Mouse (Mus musculus) heart, adult 2 months (tissue): ENCODE measurements around the gene Rtbdn. TPM values are rescaled to one million over a fixed set of nuclear protein-coding genes. Genes with fewer than 3 reads are reported as not detected.

Source experiments
- DNase-seq, 2 experiments: peaks; one replicate each; pipeline ENCODE4 v3.0.0; 2021
- H3K27ac ChIP-seq: fragments of 200-600 bp; 2 replicates; pipeline ENCODE4 v1.8.1; 2022
- H3K27me3 ChIP-seq: fragments of 200-500 bp; 2 replicates; pipeline ENCODE4 v1.6.1; 2012; ENCODE audit warnings: mild to moderate bottlenecking, low read length, inconsistent platforms, mixed read lengths; ENCODE audit not compliant: control insufficient read depth, insufficient read depth
- H3K36me3 ChIP-seq: fragments of 200-500 bp; 2 replicates; pipeline ENCODE4 v1.6.1; 2012; ENCODE audit warnings: low read length, inconsistent platforms; ENCODE audit not compliant: control insufficient read depth, insufficient read depth
- H3K4me1 ChIP-seq: fragments of 200-500 bp; 2 replicates; pipeline ENCODE4 v1.6.1; 2011; ENCODE audit warnings: low read length; ENCODE audit not compliant: control insufficient read depth, insufficient read depth
- H3K4me3 ChIP-seq: fragments of 200-600 bp; 2 replicates; pipeline ENCODE4 v1.8.1; 2022
- H3K79me2 ChIP-seq: fragments of 200-500 bp; replicated peaks from 2 replicates; pipeline ENCODE4 v1.6.1; 2012; ENCODE audit warnings: mild to moderate bottlenecking, inconsistent platforms, low read length, moderate library complexity, mixed read lengths; ENCODE audit not compliant: control insufficient read depth, insufficient read depth
- H3K9ac ChIP-seq: fragments of 200-500 bp; 2 replicates; pipeline ENCODE4 v1.6.1; 2012; ENCODE audit warnings: low read depth, mild to moderate bottlenecking, control low read depth, inconsistent platforms, low read length, mixed read lengths
- CTCF ChIP-seq: fragments of 200-600 bp; IDR thresholded peaks from 2 replicates; pipeline ENCODE4 v1.8.1; 2022; ENCODE audit warnings: antibody characterized with exemption, mild to moderate bottlenecking, moderate library complexity
- EP300 ChIP-seq: fragments of 200-500 bp; IDR thresholded peaks from 2 replicates; pipeline ENCODE4 v1.6.1; 2011; ENCODE audit warnings: low read depth, low read length, control low read depth; ENCODE audit not compliant: insufficient read depth
- POLR2A ChIP-seq: fragments of 200-500 bp; IDR thresholded peaks from 2 replicates; pipeline ENCODE4 v1.6.1; 2011; ENCODE audit warnings: mild to moderate bottlenecking, low read depth, low read length, control low read depth; ENCODE audit not compliant: insufficient read depth
- WGBS: fragments of 180-500 bp; shearing (Covaris S2); methylation state at CpG from one replicate; pipeline ENCODE4 v1.1.7; 2018; 5-methylcytosine and 5-hydroxymethylcytosine counted together
- intact Hi-C: fragments of 180-260 bp; cut with DNase I; formaldehyde crosslinking; loops from one replicate; pipeline ENCODE4 v1.15.1; 2025
- microRNA-seq, 2 experiments: library from miRNA; unstranded; fragments of <30 nt; microRNA quantifications; one replicate each; pipeline ENCODE4 v1.2.0; 2021
- polyA plus RNA-seq: library from polyadenylated mRNA; depleted of rRNA; stranded (reverse); fragments of >200 nt; gene quantifications from 2 replicates; pipeline ENCODE4 v1.2.3, GENCODE M21; 2012; rRNA removed
- total RNA-seq, 2 experiments: library from RNA; stranded (reverse); gene quantifications; 2 replicates each; pipeline ENCODE4 v1.2.3; 2021

Gene Rtbdn
- total and polyA plus RNA-seq, 3 experiments: not detected

- TF ChIP-seq EP300 (no peak), POLR2A (no peak), CTCF (no peak)
- WGBS: 36% methylated on average over 25 of the region's 25 CpGs
- H3K27ac ChIP-seq: no peak overlapping the region
- DNase-seq: peak in 1 of 2 experiments; percentile 17
- no peak overlapping the region for H3K4me3 ChIP-seq
- H3K27me3 ChIP-seq: no peaks in the 10 kb centered on the region
- intact Hi-C loops: loop anchor here (5.0 kb wide), 1 partner anchor 38 kb away; no protein-coding TSS in a partner anchor
- no peaks in the 10 kb centered on the region for H3K79me2 ChIP-seq
- H3K4me1 ChIP-seq: peaks cover 3% of the 10 kb centered on the region
- H3K36me3 ChIP-seq: no peaks in the 10 kb centered on the region
- no peak overlapping the region for H3K9ac ChIP-seq
These were observed 48.9 kb downstream of the Rtbdn start for GRCm38 (mm10) chr8:84995680-84996079.

- no peaks in the 10 kb centered on the region for H3K79me2 ChIP-seq
- H3K27me3 ChIP-seq: no peaks in the 10 kb centered on the region
- intact Hi-C loops: loop anchor here (5.0 kb wide), 1 partner anchor 40 kb away; no protein-coding TSS in a partner anchor
- peak in 1 of 2 experiments; percentile 14 for DNase-seq
- H3K9ac ChIP-seq: no peak overlapping the region
- TF ChIP-seq CTCF (no peak), POLR2A (no peak), EP300 (no peak)
- WGBS: 91% methylated on average over 5 of the region's 5 CpGs
- H3K36me3 ChIP-seq: no peaks in the 10 kb centered on the region
- no peak overlapping the region for H3K27ac ChIP-seq
- peaks cover 1% of the 10 kb centered on the region; the same call in 1 of the 2 replicates for H3K4me1 ChIP-seq
- H3K4me3 ChIP-seq: no peak overlapping the region
These were observed 50.2 kb downstream of the Rtbdn start for GRCm38 (mm10) chr8:84996978-84997377.

- no peaks in the 10 kb centered on the region for H3K36me3 ChIP-seq
- WGBS: 7% methylated on average over 19 of the region's 19 CpGs
- no peaks in the 10 kb centered on the region for H3K79me2 ChIP-seq
- intact Hi-C loops: loop anchor here (1.0 to 5.0 kb wide), 2 partner anchors 40 to 69 kb away; no protein-coding TSS in a partner anchor
- peak; percentile 89 to 92 for DNase-seq
- no peak overlapping the region for H3K27ac ChIP-seq
- 0 out of 2 replicates have a peak overlapping the region, but pooled peaks have one; percentile 8 for H3K9ac ChIP-seq
- TF ChIP-seq EP300 (peak; percentile 52; the same call in 1 of the 2 replicates), POLR2A (no peak), CTCF (peak; percentile 99)
- H3K4me1 ChIP-seq: peaks cover 1% of the 10 kb centered on the region; the same call in 1 of the 2 replicates
- H3K4me3 ChIP-seq: no peak overlapping the region
- H3K27me3 ChIP-seq: no peaks in the 10 kb centered on the region
These were observed 51.0 kb downstream of the Rtbdn start for GRCm38 (mm10) chr8:84997649-84998295.

Small RNA genes within 50 kb of the gene (microRNA-seq; reads per million reads assigned to microRNA genes)
- 0 reads per million in 2 experiments for gene Gm24197

Other genes with a start within 250 kb of the Rtbdn start
- gene Lyl1, start 245.5 kb upstream of the Rtbdn start, total RNA-seq: 1 to 10 TPM; 3.0 to 3.7 TPM
- 4.0 and 7.7 TPM in 2 replicates for gene Lyl1, start 245.5 kb upstream of the Rtbdn start, polyA plus RNA-seq
- under 1 TPM in 1 of 2 experiments, not detected in 1; 0.55 TPM for gene G430095P16Rik, start 224.0 kb upstream of the Rtbdn start, total RNA-seq
- gene G430095P16Rik, start 224.0 kb upstream of the Rtbdn start, polyA plus RNA-seq: 0.70 TPM in 1 of 2 replicates, not detected in the other
- gene Nfix, start 146.6 kb upstream of the Rtbdn start, total RNA-seq: 100 to 1,000 TPM; 274 to 297 TPM
- 49.0 and 68.7 TPM in 2 replicates for gene Nfix, start 146.6 kb upstream of the Rtbdn start, polyA plus RNA-seq
- 10 to 100 TPM; 11.2 to 12.3 TPM for gene Dand5, start 124.2 kb upstream of the Rtbdn start, total RNA-seq
- 6.1 and 7.6 TPM in 2 replicates for gene Dand5, start 124.2 kb upstream of the Rtbdn start, polyA plus RNA-seq
- gene Gadd45gip1, start 115.5 kb upstream of the Rtbdn start, total RNA-seq: 10 to 100 TPM; 27.4 to 29.7 TPM
- 13.4 and 21.2 TPM in 2 replicates for gene Gadd45gip1, start 115.5 kb upstream of the Rtbdn start, polyA plus RNA-seq
- 10 to 100 TPM; 85.1 to 87.6 TPM for gene Rad23a, start 106.3 kb upstream of the Rtbdn start, total RNA-seq
- 77.3 and 101 TPM in 2 replicates for gene Rad23a, start 106.3 kb upstream of the Rtbdn start, polyA plus RNA-seq
- 100 to 1,000 TPM; 352 to 416 TPM for gene Calr, start 100.1 kb upstream of the Rtbdn start, total RNA-seq
- gene Calr, start 100.1 kb upstream of the Rtbdn start, polyA plus RNA-seq: 154 and 269 TPM in 2 replicates
- gene Farsa, start 90.0 kb upstream of the Rtbdn start, total RNA-seq: 10 to 100 TPM; 21.8 to 24.5 TPM
- gene Farsa, start 90.0 kb upstream of the Rtbdn start, polyA plus RNA-seq: 32.5 and 41.4 TPM in 2 replicates
- 1 to 10 TPM; 2.6 to 4.3 TPM for gene Syce2, start 74.9 kb upstream of the Rtbdn start, total RNA-seq
- gene Syce2, start 74.9 kb upstream of the Rtbdn start, polyA plus RNA-seq: 0.33 and 0.64 TPM in 2 replicates
- gene Gcdh, start 53.1 kb upstream of the Rtbdn start, total RNA-seq: 10 to 100 TPM; 71.5 to 89.9 TPM
- gene Gcdh, start 53.1 kb upstream of the Rtbdn start, polyA plus RNA-seq: 134 and 148 TPM in 2 replicates
- under 1 TPM in 1 of 2 experiments, not detected in 1; 0.16 TPM for gene Klf1, start 45.1 kb upstream of the Rtbdn start, total RNA-seq
- 0.08 and 0.23 TPM in 2 replicates for gene Klf1, start 45.1 kb upstream of the Rtbdn start, polyA plus RNA-seq
- 1 to 10 TPM; 6.5 to 9.6 TPM for gene Dnase2a, start 38.4 kb upstream of the Rtbdn start, total RNA-seq
- gene Dnase2a, start 38.4 kb upstream of the Rtbdn start, polyA plus RNA-seq: 9.2 and 10.9 TPM in 2 replicates
- gene Mast1, start 9.6 kb upstream of the Rtbdn start, total RNA-seq: under 1 TPM; 0.07 to 0.10 TPM
- gene Mast1, start 9.6 kb upstream of the Rtbdn start, polyA plus RNA-seq: 0.16 and 0.18 TPM in 2 replicates
- gene Gm49661, start 22.4 kb downstream of the Rtbdn start, total RNA-seq: 1 to 10 TPM; 1.3 to 2.1 TPM
- not detected in 2 replicates for gene Gm49661, start 22.4 kb downstream of the Rtbdn start, polyA plus RNA-seq
- gene Prdx2, start 22.6 kb downstream of the Rtbdn start, total RNA-seq: 100 to 1,000 TPM; 591 to 662 TPM
- gene Prdx2, start 22.6 kb downstream of the Rtbdn start, polyA plus RNA-seq: 464 and 584 TPM in 2 replicates
- 10 to 100 TPM; 38.1 to 50.5 TPM for gene Rnaseh2a, start 22.8 kb downstream of the Rtbdn start, total RNA-seq
- gene Rnaseh2a, start 22.8 kb downstream of the Rtbdn start, polyA plus RNA-seq: 33.7 and 46.3 TPM in 2 replicates
- 10 to 100 TPM; 10.4 to 19.0 TPM for gene Junb, start 31.7 kb downstream of the Rtbdn start, total RNA-seq
- 13.1 and 17.3 TPM in 2 replicates for gene Junb, start 31.7 kb downstream of the Rtbdn start, polyA plus RNA-seq
- gene Hook2, start 43.6 kb downstream of the Rtbdn start, total RNA-seq: 1 to 10 TPM; 2.0 TPM
- gene Hook2, start 43.6 kb downstream of the Rtbdn start, polyA plus RNA-seq: 2.3 and 2.4 TPM in 2 replicates
- not detected for gene Best2, start 67.5 kb downstream of the Rtbdn start, total RNA-seq
- not detected in 2 replicates for gene Best2, start 67.5 kb downstream of the Rtbdn start, polyA plus RNA-seq
- gene Asna1, start 78.3 kb downstream of the Rtbdn start, total RNA-seq: 10 to 100 TPM; 58.5 to 71.8 TPM
- 104 and 133 TPM in 2 replicates for gene Asna1, start 78.3 kb downstream of the Rtbdn start, polyA plus RNA-seq
- 10 to 100 TPM; 81.5 to 94.1 TPM for gene Trir, start 79.8 kb downstream of the Rtbdn start, total RNA-seq
- 47.2 and 54.3 TPM in 2 replicates for gene Trir, start 79.8 kb downstream of the Rtbdn start, polyA plus RNA-seq
- 10 to 100 TPM; 26.8 to 28.4 TPM for gene Tnpo2, start 89.9 kb downstream of the Rtbdn start, total RNA-seq
- gene Tnpo2, start 89.9 kb downstream of the Rtbdn start, polyA plus RNA-seq: 26.8 and 34.8 TPM in 2 replicates
- gene Fbxw9, start 113.1 kb downstream of the Rtbdn start, total RNA-seq: 1 to 10 TPM; 2.4 to 2.5 TPM
- gene Fbxw9, start 113.1 kb downstream of the Rtbdn start, polyA plus RNA-seq: 9.3 and 10.5 TPM in 2 replicates
- gene Gm5741, start 121.0 kb downstream of the Rtbdn start, total RNA-seq: not detected
- gene Gm5741, start 121.0 kb downstream of the Rtbdn start, polyA plus RNA-seq: not detected in 2 replicates
- 10 to 100 TPM; 26.1 to 29.4 TPM for gene Dhps, start 124.8 kb downstream of the Rtbdn start, total RNA-seq
- gene Dhps, start 124.8 kb downstream of the Rtbdn start, polyA plus RNA-seq: 31.5 and 33.2 TPM in 2 replicates
- gene Wdr83os, start 133.7 kb downstream of the Rtbdn start, total RNA-seq: 10 to 100 TPM; 39.0 to 41.4 TPM
- gene Wdr83os, start 133.7 kb downstream of the Rtbdn start, polyA plus RNA-seq: 99.3 and 108 TPM in 2 replicates
- 10 to 100 TPM; 29.4 to 30.2 TPM for gene Wdr83, start 134.3 kb downstream of the Rtbdn start, total RNA-seq
- gene Wdr83, start 134.3 kb downstream of the Rtbdn start, polyA plus RNA-seq: 39.2 and 44.2 TPM in 2 replicates
- gene Man2b1, start 136.3 kb downstream of the Rtbdn start, total RNA-seq: 10 to 100 TPM; 25.4 to 26.8 TPM
- gene Man2b1, start 136.3 kb downstream of the Rtbdn start, polyA plus RNA-seq: 37.3 and 42.3 TPM in 2 replicates
- 1 to 10 TPM; 1.6 to 2.6 TPM for gene Zfp791, start 176.1 kb downstream of the Rtbdn start, total RNA-seq
- 1.00 and 1.2 TPM in 2 replicates for gene Zfp791, start 176.1 kb downstream of the Rtbdn start, polyA plus RNA-seq
- not detected for gene Cks1brt, start 204.9 kb downstream of the Rtbdn start, total RNA-seq
- not detected in 2 replicates for gene Cks1brt, start 204.9 kb downstream of the Rtbdn start, polyA plus RNA-seq